Mouse (Mus musculus) hindbrain, embryonic 11.5 days (tissue): ENCODE measurements at regions not wholly inside any gene's neighbourhood (a gene's known extent, or its start where the extent isn't known, plus 50 kb on each side); places are given as distances from the start of the nearest gene placed in this dataset.

ENCODE experiments used
- ATAC-seq: fragments of 200-750 bp; cut with Nextera tagmentation; 2 replicates; pipeline ENCODE4 v1.8.0; 2017; ENCODE audit warnings: mild to moderate bottlenecking, moderate TSS enrichment, moderate library complexity; ENCODE audit not compliant: low FRiP score
- DNase-seq: peaks from one replicate; pipeline ENCODE4 v3.0.0-alpha.2; 2015; ENCODE audit warnings: low spot score
- H3K27ac ChIP-seq: fragments of 300-500 bp; sonication (generic); 2 replicates; pipeline ENCODE4 v1.5.1; 2014; ENCODE audit warnings: mild to moderate bottlenecking, low read depth, low read length
- H3K27me3 ChIP-seq: fragments of 300-500 bp; sonication (generic); 2 replicates; pipeline ENCODE4 v1.6.1; 2014; ENCODE audit warnings: mild to moderate bottlenecking, low read length, moderate library complexity, mixed read lengths; ENCODE audit not compliant: control insufficient read depth, insufficient read depth
- H3K36me3 ChIP-seq: fragments of 300-500 bp; sonication (generic); 2 replicates; pipeline ENCODE4 v1.6.1; 2014; ENCODE audit warnings: mild to moderate bottlenecking, low read length, moderate library complexity, mixed read lengths; ENCODE audit not compliant: control insufficient read depth, insufficient read depth
- H3K4me1 ChIP-seq: fragments of 300-500 bp; sonication (generic); replicated peaks from 2 replicates; pipeline ENCODE4 v1.6.1; 2014; ENCODE audit warnings: low read length, mixed read lengths; ENCODE audit not compliant: control insufficient read depth, insufficient read depth
- H3K4me2 ChIP-seq: fragments of 300-500 bp; sonication (generic); replicated peaks from 2 replicates; pipeline ENCODE4 v1.6.1; 2014; ENCODE audit warnings: mild to moderate bottlenecking, low read depth, low read length
- H3K4me3 ChIP-seq: fragments of 300-500 bp; sonication (generic); 2 replicates; pipeline ENCODE4 v1.5.1; 2014; ENCODE audit warnings: low read depth, low read length
- H3K9ac ChIP-seq: fragments of 300-500 bp; sonication (generic); 2 replicates; pipeline ENCODE4 v1.6.1; 2014; ENCODE audit warnings: low read depth, low read length
- H3K9me3 ChIP-seq: fragments of 300-500 bp; sonication (generic); 2 replicates; pipeline ENCODE4 v1.6.1; 2016; ENCODE audit warnings: low read length; ENCODE audit not compliant: control insufficient read depth
- WGBS: fragments of 180-500 bp; shearing (Covaris S2); extraction: QIAGEN DNeasy Blood & Tissue Kit; methylation state at CpG from one replicate; pipeline ENCODE4 v1.1.7; 2014; 5-methylcytosine and 5-hydroxymethylcytosine counted together

- 75% methylated on average over 11 of the region's 11 CpGs for WGBS
- Histone ChIP-seq H3K9ac (no peak overlapping the region), H3K4me1 (no peaks in the 10 kb centered on the region), H3K27me3 (no peaks in the 10 kb centered on the region), H3K4me2 (no peak overlapping the region), H3K9me3 (no peaks in the 10 kb centered on the region), H3K27ac (no peak overlapping the region), H3K36me3 (no peaks in the 10 kb centered on the region), H3K4me3 (no peak overlapping the region)
- no peak for ATAC-seq
- DNase-seq, result no peak
Measured at GRCm38 (mm10) chr5:119544681-119545080, 125.8 kb upstream of the Tbx3 start.

DNA sequence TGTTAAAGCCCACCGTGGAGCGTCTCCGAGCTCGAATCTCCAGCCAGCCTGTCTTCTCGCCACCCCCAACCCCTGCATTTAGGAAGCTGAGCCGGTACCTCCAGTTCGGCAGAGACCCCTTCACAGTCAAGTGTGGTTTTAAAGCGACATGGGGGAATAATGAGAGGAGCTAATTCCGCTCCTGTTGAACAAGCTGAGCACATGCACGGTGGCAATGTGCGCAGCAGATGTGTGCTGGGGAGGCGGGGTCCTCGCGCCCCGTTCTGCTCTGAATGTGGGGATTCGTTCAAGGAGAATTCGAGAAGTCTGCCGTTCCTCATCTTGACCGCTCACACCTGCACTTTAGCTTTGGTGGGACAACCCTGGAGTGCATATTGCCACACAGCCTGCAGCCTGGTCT lies 123.4 kb upstream of the Tbx3 start:
- no peaks in the 10 kb centered on the region for H3K9me3 ChIP-seq
- no peaks in the 10 kb centered on the region for H3K27me3 ChIP-seq
- 73% methylated on average over 19 of the region's 19 CpGs for WGBS
- no peak overlapping the region for H3K4me3 ChIP-seq
- no peak overlapping the region for H3K4me2 ChIP-seq
- no peaks in the 10 kb centered on the region for H3K36me3 ChIP-seq
- H3K9ac ChIP-seq, result no peak overlapping the region
- no peak overlapping the region for H3K27ac ChIP-seq
- ATAC-seq, result no peak
- no peaks in the 10 kb centered on the region for H3K4me1 ChIP-seq
- no peak for DNase-seq

DNA sequence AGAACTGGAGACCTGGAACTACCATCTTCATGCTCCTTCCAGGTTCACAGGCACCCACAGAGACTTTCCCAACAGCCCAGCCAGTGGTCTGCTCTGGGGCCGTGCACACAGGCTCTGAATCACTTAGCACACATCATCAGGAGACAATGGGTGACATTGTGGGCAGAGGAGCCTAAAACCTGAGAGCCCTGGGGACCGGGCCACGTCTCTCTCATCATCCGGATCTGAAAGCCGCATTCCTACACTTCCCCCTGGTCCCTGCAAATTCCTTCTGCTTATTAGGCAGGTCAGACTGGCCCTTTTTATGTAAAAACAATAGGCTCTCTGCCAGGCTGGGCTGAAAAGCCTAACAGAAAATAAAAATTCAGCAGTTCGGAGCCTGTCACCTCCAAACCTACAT lies 119.6 kb upstream of the Tbx3 start:
- H3K27ac ChIP-seq, result no peak overlapping the region
- H3K36me3 ChIP-seq, result no peaks in the 10 kb centered on the region
- H3K9ac ChIP-seq, result no peak overlapping the region
- H3K27me3 ChIP-seq, result no peaks in the 10 kb centered on the region
- no peak for DNase-seq
- WGBS, result 34% methylated on average over 6 of the region's 6 CpGs
- no peak overlapping the region for H3K4me3 ChIP-seq
- no peaks in the 10 kb centered on the region for H3K4me1 ChIP-seq
- no peak overlapping the region for H3K4me2 ChIP-seq
- no peak for ATAC-seq
- no peaks in the 10 kb centered on the region for H3K9me3 ChIP-seq

GRCm38 (mm10) chr5:119553469-119553868 lies 117.0 kb upstream of the Tbx3 start:
- no peaks in the 10 kb centered on the region for H3K36me3 ChIP-seq
- no peaks in the 10 kb centered on the region for H3K27me3 ChIP-seq
- H3K4me1 ChIP-seq, result no peaks in the 10 kb centered on the region
- H3K4me3 ChIP-seq, result no peak overlapping the region
- no peak overlapping the region for H3K9ac ChIP-seq
- H3K9me3 ChIP-seq, result no peaks in the 10 kb centered on the region
- DNase-seq, result no peak
- WGBS, result 55% methylated on average over 5 of the region's 5 CpGs
- H3K27ac ChIP-seq, result no peak overlapping the region
- no peak for ATAC-seq
- no peak overlapping the region for H3K4me2 ChIP-seq

DNA sequence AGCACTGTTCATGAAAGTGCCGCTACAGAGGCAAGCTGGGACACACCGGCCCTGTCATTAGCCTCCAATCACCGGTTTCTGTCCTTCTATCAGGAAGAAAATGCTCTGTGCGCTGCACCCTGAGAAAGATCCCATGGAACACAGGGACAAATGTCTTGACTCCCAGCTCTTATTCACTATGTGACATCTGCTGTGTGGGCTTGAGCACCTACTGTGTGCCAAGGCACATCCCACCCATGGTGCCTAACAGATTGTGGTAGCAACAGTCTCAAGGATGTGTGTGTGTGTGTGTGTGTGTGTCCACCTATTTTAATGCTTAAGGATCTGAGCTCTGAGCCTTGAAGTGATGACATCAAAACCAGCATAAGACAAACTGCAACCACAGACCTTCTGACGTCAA lies 113.4 kb upstream of the Tbx3 start:
- no peak for DNase-seq
- ATAC-seq, result no peak
- Histone ChIP-seq H3K9ac (no peak overlapping the region), H3K4me2 (no peak overlapping the region), H3K4me3 (no peak overlapping the region), H3K27me3 (no peaks in the 10 kb centered on the region), H3K4me1 (no peaks in the 10 kb centered on the region), H3K9me3 (no peaks in the 10 kb centered on the region), H3K36me3 (no peaks in the 10 kb centered on the region), H3K27ac (no peak overlapping the region)
- WGBS, result 86% methylated on average over 5 of the region's 5 CpGs

DNA sequence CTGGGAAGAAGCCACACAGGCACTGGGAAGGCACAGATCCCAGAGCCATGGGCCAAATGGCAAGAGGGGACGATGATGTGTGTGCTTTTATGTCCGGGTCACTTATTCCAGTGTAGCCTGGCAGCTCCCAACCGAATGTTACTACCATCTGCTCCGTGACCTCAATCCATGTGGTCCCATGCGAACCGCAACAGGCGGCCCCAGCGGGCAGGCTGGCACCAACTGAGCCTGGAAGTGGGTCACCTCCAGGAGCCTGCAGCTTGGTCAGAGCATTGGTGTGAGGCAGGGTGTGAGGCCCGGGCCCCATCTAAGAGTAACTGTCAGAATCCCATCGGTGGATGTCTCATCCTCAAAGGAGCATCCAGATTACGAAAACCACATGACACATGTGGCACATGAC lies 110.8 kb upstream of the Tbx3 start:
- WGBS, result 87% methylated on average over 11 of the region's 11 CpGs
- H3K4me1 ChIP-seq, result no peaks in the 10 kb centered on the region
- no peaks in the 10 kb centered on the region; the same call in 1 of the 2 replicates for H3K27me3 ChIP-seq
- ATAC-seq (no peak), DNase-seq (no peak)
- H3K36me3 ChIP-seq, result no peaks in the 10 kb centered on the region
- no peaks in the 10 kb centered on the region for H3K9me3 ChIP-seq
- no peak overlapping the region for H3K4me2 ChIP-seq
- H3K4me3 ChIP-seq, result no peak overlapping the region
- H3K9ac ChIP-seq, result no peak overlapping the region
- no peak overlapping the region for H3K27ac ChIP-seq

DNA sequence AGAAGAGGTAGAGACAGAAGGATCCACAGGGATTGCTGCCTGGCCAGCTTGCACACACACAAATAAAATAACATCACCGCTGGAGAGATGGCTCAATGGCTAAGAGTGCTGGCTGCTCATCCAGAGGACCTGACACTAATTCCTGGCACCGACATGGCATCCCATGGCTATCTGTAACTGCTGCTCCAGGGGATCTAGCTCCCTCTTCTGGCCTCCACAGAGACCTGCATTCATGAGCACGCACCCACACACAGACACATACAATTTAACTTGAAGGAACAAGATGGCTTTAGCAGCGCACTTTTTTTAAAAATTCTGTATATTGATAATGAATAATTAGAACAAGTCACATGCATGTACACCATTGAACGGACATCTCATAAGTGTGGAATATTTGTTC lies 110.1 kb upstream of the Tbx3 start:
- H3K4me2 ChIP-seq, result no peak overlapping the region
- 96% methylated on average over 5 of the region's 5 CpGs for WGBS
- no peak for DNase-seq

DNA sequence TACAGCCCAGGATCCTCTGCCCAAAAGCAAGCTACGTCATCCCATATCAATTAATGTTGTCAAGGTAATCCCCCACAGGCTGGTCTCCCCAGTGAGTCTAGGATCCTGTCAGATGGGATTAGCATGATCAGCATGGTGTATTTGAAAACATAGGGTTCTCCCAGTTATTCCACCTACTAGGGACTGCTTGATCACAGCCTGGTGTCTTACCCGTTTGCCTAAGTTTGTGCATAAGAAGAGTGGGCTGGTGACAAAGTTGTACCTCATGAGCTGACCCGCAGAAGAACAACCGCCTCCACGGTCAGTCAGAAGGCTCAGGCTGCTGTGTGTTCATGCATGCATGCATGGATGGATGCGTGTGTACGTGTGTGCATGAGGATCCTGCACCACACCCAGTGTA lies 108.9 kb upstream of the Tbx3 start:
- no peaks in the 10 kb centered on the region; the same call in 1 of the 2 replicates for H3K27me3 ChIP-seq
- no peak overlapping the region for H3K4me3 ChIP-seq
- ATAC-seq (no peak), DNase-seq (no peak)
- H3K9ac ChIP-seq, result no peak overlapping the region
- 89% methylated on average over 7 of the region's 7 CpGs for WGBS
- no peak overlapping the region for H3K27ac ChIP-seq
- no peaks in the 10 kb centered on the region for H3K36me3 ChIP-seq
- no peak overlapping the region for H3K4me2 ChIP-seq
- H3K9me3 ChIP-seq, result no peaks in the 10 kb centered on the region
- H3K4me1 ChIP-seq, result no peaks in the 10 kb centered on the region

More for the DNA sequence above, 110.1 kb upstream of the Tbx3 start:
- no peak for ATAC-seq
- H3K4me1 ChIP-seq, result no peaks in the 10 kb centered on the region
- no peak overlapping the region for H3K27ac ChIP-seq
- H3K27me3 ChIP-seq, result no peaks in the 10 kb centered on the region; the same call in 1 of the 2 replicates
- no peak overlapping the region for H3K4me3 ChIP-seq
- no peaks in the 10 kb centered on the region for H3K9me3 ChIP-seq
- H3K9ac ChIP-seq, result no peak overlapping the region
- no peaks in the 10 kb centered on the region for H3K36me3 ChIP-seq

DNA sequence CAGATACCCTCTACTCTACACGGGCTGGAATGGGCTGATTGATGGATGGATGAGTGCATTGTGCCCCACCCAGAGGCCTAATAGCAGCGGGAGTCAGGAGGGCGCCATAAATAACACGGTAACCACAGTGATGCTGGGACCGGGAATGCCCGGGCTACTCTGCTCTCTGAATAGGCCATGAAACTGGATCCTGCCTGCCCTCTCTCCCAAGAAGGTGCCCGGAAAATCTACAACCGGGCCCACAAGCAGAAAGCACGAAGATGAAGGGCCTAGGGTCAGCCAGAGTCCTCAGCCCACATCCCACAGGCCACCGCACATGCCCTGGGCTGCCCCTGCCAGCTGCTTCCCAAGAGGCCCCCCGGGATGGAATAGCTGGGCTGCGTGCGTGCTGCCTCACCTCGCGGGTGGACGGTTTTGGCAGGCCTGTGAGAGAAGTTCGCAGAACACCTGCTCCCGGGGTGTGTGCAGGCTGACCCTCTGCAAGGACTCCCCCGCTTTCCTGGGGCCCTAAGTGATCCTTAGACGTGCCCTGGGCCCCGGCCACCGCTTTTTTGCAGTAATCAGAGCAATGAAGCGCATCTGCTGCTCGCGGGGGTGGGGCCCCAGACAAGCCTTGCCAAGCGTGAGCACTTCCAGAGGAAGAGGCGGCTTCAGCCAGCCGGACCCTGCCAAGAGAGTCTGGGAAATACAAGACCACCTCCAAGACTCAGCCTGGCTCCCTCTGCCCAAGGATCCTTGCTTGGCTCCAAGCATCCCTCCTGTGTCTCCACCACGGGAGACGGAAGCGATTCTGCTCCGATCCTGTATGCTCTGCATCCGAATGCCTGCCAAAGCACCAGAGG lies 106.7 kb upstream of the Tbx3 start:
- ATAC-seq, result no peak
- H3K9me3 ChIP-seq, result no peaks in the 10 kb centered on the region
- no peak overlapping the region for H3K4me3 ChIP-seq
- H3K27me3 ChIP-seq, result no peaks in the 10 kb centered on the region; the same call in 1 of the 2 replicates
- peak; percentile 42 for DNase-seq
- 18% methylated on average over 30 of the region's 33 CpGs for WGBS
- peak overlapping the region; percentile 27 for H3K4me2 ChIP-seq
- no peak overlapping the region for H3K9ac ChIP-seq
- no peak overlapping the region for H3K27ac ChIP-seq
- no peaks in the 10 kb centered on the region for H3K36me3 ChIP-seq
- H3K4me1 ChIP-seq, result no peaks in the 10 kb centered on the region
